Mouse (Mus musculus): ENCODE data around the gene Mepe. TPM values are rescaled to one million over a fixed set of nuclear protein-coding genes. Genes with fewer than 3 reads are reported as not detected.

The Mepe gene
- polyA plus RNA-seq (2015; fragmentation: Nextera tagmentation; extraction: Ambion mirVana) = not detected in 2 replicates

DNA sequence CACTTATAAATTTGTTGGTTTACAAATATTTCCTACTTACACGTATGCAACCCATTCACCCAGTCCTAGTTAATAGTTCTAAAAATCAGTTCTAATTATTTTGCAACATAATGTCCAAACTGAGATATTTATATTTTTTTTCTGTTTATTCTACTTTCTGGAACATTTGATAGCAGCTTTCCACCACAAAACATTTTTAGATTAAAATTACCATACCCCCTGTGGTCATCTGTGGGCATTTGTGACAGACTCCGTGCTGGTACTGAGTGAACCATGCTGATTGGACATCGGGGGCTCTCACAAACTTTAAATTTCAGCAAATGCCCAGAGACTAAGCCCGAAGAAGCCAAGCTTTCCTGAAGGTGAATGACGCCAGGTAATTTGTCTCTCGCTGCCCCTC, at the start of gene Mepe:
Gene Mepe (plus strand): TSS at position 301 of the 400 bp plus-strand sequence.
- H3K27ac ChIP-seq (ENCODE audit: low read length) = no peak within 1 kb of the TSS
- H3K4me2 ChIP-seq (ENCODE audit: low read depth, low read length) = no peak within 1 kb of the TSS
- no peak within 1 kb of the TSS for H3K9ac ChIP-seq (ENCODE audit: low read length)
- H3K36me3 ChIP-seq (ENCODE audit: control insufficient read depth, insufficient read depth, low read length) = no peaks in the 10 kb centered on the region
- no peaks in the 10 kb centered on the region for H3K27me3 ChIP-seq (ENCODE audit: control insufficient read depth, insufficient read depth, low read length)
- 88% methylated on average over 6 of the region's 6 CpGs for WGBS
- no peak within 1 kb of the TSS for H3K4me3 ChIP-seq (replicated peaks; ENCODE audit: low read length)
- ATAC-seq (ENCODE audit: insufficient read depth, low FRiP score) = no peak
- H3K4me1 ChIP-seq (ENCODE audit: control insufficient read depth, insufficient read depth, low read length) = no peaks in the 10 kb centered on the region
- no peaks in the 10 kb centered on the region for H3K9me3 ChIP-seq (replicated peaks; ENCODE audit: control insufficient read depth, low read length)

DNA sequence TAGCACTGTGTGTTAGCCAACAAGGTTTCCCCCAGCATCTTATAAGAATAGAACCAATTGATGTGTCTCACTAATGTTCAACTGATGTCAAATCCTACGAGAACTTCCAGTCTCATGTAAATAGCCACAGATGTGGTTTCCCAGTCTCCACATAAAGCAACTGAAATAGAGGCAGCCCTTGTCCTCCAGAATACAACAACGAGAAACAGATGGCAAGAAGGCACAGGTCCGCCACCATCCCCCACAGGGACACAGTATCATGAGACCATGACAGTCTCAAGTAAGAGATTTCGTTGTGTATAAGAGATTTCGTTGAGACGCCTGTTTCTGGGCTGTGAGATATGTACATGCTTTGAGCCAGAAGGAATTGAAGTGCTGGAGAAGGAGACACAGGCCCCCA, 30.9 kb upstream of the Mepe start:
- Histone ChIP-seq H3K4me3 (replicated peaks; ENCODE audit: low read length) (no peak overlapping the region), H3K36me3 (ENCODE audit: control insufficient read depth, insufficient read depth, low read length) (no peaks in the 10 kb centered on the region), H3K4me1 (ENCODE audit: control insufficient read depth, insufficient read depth, low read length) (peaks cover 3% of the 10 kb centered on the region; the same call in 1 of the 2 replicates), H3K4me2 (ENCODE audit: low read depth, low read length) (no peak overlapping the region), H3K9ac (ENCODE audit: low read length) (no peak overlapping the region), H3K27ac (ENCODE audit: low read length) (no peak overlapping the region), H3K9me3 (replicated peaks; ENCODE audit: control insufficient read depth, low read length) (no peaks in the 10 kb centered on the region), H3K27me3 (ENCODE audit: control insufficient read depth, insufficient read depth, low read length) (no peaks in the 10 kb centered on the region)
- WGBS = 67% methylated on average over 6 of the region's 6 CpGs
- ATAC-seq (ENCODE audit: insufficient read depth, low FRiP score) = no peak

DNA sequence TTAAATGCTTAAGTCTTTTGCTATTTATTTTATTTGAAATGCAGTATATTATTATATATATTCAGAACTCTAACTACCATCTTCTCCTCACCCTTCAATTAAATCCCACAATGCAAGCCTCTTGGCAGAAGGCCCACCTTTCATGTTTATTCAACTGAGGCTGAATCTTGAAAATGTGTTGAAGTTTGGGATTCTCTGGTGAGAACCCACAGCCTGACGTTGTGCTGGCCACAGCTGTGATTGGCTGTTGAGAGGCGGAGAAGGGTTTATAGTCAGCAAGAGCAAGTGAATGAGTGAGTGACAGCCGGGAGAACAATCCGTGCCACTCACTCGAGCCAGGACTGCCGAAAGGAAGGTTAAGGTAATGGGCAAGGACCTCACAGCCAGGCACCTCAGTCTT, 26.1 kb upstream of the Mepe start, which contains the start of gene Ibsp:
Gene Ibsp (plus strand): TSS at position 178 of the 400 bp plus-strand sequence.
- Histone ChIP-seq H3K36me3 (ENCODE audit: control insufficient read depth, insufficient read depth, low read length) (no peaks in the 10 kb centered on the region), H3K4me1 (ENCODE audit: control insufficient read depth, insufficient read depth, low read length) (peaks cover 3% of the 10 kb centered on the region; the same call in 1 of the 2 replicates), H3K9me3 (replicated peaks; ENCODE audit: control insufficient read depth, low read length) (no peaks in the 10 kb centered on the region), H3K4me3 (replicated peaks; ENCODE audit: low read length) (no peak within 1 kb of the TSS), H3K4me2 (ENCODE audit: low read depth, low read length) (no peak within 1 kb of the TSS), H3K9ac (ENCODE audit: low read length) (no peak within 1 kb of the TSS), H3K27ac (ENCODE audit: low read length) (no peak within 1 kb of the TSS), H3K27me3 (ENCODE audit: control insufficient read depth, insufficient read depth, low read length) (no peaks in the 10 kb centered on the region)
- ATAC-seq (ENCODE audit: insufficient read depth, low FRiP score) = no peak
- 56% methylated on average over 6 of the region's 6 CpGs for WGBS

DNA sequence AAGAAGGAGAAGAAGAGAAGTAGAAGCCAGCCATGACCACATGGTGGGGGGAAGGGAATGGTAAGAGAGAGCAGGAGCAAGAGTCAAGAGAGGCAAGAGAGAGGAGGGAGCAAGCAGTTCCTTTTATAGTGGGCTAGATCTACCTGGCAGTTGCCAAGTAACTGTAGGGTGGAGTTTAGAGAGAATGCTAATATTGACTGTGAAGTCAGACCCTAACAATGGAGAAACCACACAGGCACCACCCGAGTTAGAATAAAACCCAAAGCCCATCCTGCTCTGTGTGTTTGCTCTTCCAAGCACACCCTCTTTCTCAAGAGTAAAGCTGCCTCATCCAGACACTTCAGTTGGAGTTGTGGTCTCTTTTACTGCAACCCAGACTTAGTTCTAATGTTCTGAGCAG, 11.1 kb upstream of the Mepe start:
- H3K4me3 ChIP-seq (replicated peaks; ENCODE audit: low read length) = no peak overlapping the region
- no peaks in the 10 kb centered on the region for H3K27me3 ChIP-seq (ENCODE audit: control insufficient read depth, insufficient read depth, low read length)
- ATAC-seq (ENCODE audit: insufficient read depth, low FRiP score) = no peak
- H3K36me3 ChIP-seq (ENCODE audit: control insufficient read depth, insufficient read depth, low read length) = no peaks in the 10 kb centered on the region
- no peak overlapping the region for H3K27ac ChIP-seq (ENCODE audit: low read length)
- H3K4me1 ChIP-seq (ENCODE audit: control insufficient read depth, insufficient read depth, low read length) = no peaks in the 10 kb centered on the region
- no peak overlapping the region for H3K4me2 ChIP-seq (ENCODE audit: low read depth, low read length)
- no peak overlapping the region for H3K9ac ChIP-seq (ENCODE audit: low read length)
- H3K9me3 ChIP-seq (replicated peaks; ENCODE audit: control insufficient read depth, low read length) = no peaks in the 10 kb centered on the region
- 53% methylated on average over 1 of the region's 1 CpGs for WGBS

DNA sequence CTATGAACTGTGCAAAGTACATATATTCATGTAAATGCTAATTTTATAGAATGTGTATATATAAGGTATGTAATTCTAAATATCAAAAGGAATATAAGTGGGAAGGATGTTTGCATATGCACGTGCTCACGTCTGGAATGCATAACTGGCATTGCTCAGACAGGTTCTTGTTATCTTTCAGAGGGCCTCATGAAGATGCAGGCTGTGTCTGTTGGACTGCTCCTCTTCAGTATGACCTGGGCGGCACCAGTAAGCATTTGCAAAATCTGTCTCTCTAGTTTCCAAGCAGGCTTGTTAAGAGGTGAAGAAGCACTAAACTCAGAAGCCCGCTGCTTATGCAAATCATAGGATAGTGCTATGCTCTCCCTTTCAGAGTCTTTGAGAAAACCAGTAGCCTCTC, 1.8 kb downstream of the Mepe start:
- H3K9ac ChIP-seq (ENCODE audit: low read length) = no peak overlapping the region
- 66% methylated on average over 4 of the region's 4 CpGs for WGBS
- H3K27ac ChIP-seq (ENCODE audit: low read length) = no peak overlapping the region
- no peak overlapping the region for H3K4me2 ChIP-seq (ENCODE audit: low read depth, low read length)
- no peak overlapping the region for H3K4me3 ChIP-seq (replicated peaks; ENCODE audit: low read length)
- no peaks in the 10 kb centered on the region for H3K4me1 ChIP-seq (ENCODE audit: control insufficient read depth, insufficient read depth, low read length)
- ATAC-seq (ENCODE audit: insufficient read depth, low FRiP score) = no peak
- H3K27me3 ChIP-seq (ENCODE audit: control insufficient read depth, insufficient read depth, low read length) = no peaks in the 10 kb centered on the region
- H3K9me3 ChIP-seq (replicated peaks; ENCODE audit: control insufficient read depth, low read length) = no peaks in the 10 kb centered on the region
- H3K36me3 ChIP-seq (ENCODE audit: control insufficient read depth, insufficient read depth, low read length) = no peaks in the 10 kb centered on the region

DNA sequence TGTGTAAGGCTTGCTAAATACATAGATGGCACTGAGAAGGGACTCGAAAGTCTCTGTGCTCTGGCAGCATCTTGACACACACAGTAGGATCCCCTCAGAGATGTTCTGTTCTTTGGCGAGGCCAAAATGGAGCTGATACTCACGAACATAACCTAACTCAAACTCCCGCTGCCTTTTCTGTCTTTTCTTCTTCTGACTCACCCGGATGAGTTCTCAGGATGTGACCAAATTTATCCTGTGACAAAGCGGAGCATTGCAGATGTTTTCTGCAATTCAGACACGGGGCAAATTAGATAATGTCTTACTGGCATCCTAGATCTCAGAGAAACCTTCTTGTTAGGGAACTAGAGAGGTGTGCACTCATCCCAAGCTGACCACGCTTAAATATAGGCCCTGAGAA, 2.3 kb downstream of the Mepe start:
- no peak for ATAC-seq (ENCODE audit: insufficient read depth, low FRiP score)
- 79% methylated on average over 8 of the region's 8 CpGs for WGBS
- no peaks in the 10 kb centered on the region for H3K9me3 ChIP-seq (replicated peaks; ENCODE audit: control insufficient read depth, low read length)
- H3K36me3 ChIP-seq (ENCODE audit: control insufficient read depth, insufficient read depth, low read length) = no peaks in the 10 kb centered on the region
- no peak overlapping the region for H3K9ac ChIP-seq (ENCODE audit: low read length)
- H3K27me3 ChIP-seq (ENCODE audit: control insufficient read depth, insufficient read depth, low read length) = no peaks in the 10 kb centered on the region
- no peaks in the 10 kb centered on the region for H3K4me1 ChIP-seq (ENCODE audit: control insufficient read depth, insufficient read depth, low read length)
- no peak overlapping the region for H3K4me3 ChIP-seq (replicated peaks; ENCODE audit: low read length)
- no peak overlapping the region for H3K4me2 ChIP-seq (ENCODE audit: low read depth, low read length)
- H3K27ac ChIP-seq (ENCODE audit: low read length) = no peak overlapping the region

DNA sequence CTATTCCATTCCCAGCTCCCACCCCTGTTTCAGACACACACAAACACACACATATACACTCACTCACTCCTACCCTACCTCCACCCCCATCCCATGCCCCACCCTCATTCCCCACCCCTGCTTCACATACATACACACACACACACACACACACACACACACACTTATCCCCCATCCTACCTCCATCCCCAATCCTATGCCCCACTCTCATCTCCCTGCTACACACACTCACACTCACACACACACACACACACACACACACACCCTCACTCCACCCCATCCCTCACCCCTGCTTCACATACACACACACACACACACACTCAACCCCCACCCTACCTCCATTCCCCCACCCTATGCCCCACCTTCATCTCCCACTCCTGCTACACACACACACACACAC, 2.7 kb downstream of the Mepe start:
- Histone ChIP-seq H3K27ac (ENCODE audit: low read length) (no peak overlapping the region), H3K9me3 (replicated peaks; ENCODE audit: control insufficient read depth, low read length) (no peaks in the 10 kb centered on the region), H3K9ac (ENCODE audit: low read length) (no peak overlapping the region), H3K4me1 (ENCODE audit: control insufficient read depth, insufficient read depth, low read length) (no peaks in the 10 kb centered on the region), H3K27me3 (ENCODE audit: control insufficient read depth, insufficient read depth, low read length) (no peaks in the 10 kb centered on the region), H3K4me3 (replicated peaks; ENCODE audit: low read length) (no peak overlapping the region), H3K4me2 (ENCODE audit: low read depth, low read length) (no peak overlapping the region), H3K36me3 (ENCODE audit: control insufficient read depth, insufficient read depth, low read length) (no peaks in the 10 kb centered on the region)
- no peak for ATAC-seq (ENCODE audit: insufficient read depth, low FRiP score)

DNA sequence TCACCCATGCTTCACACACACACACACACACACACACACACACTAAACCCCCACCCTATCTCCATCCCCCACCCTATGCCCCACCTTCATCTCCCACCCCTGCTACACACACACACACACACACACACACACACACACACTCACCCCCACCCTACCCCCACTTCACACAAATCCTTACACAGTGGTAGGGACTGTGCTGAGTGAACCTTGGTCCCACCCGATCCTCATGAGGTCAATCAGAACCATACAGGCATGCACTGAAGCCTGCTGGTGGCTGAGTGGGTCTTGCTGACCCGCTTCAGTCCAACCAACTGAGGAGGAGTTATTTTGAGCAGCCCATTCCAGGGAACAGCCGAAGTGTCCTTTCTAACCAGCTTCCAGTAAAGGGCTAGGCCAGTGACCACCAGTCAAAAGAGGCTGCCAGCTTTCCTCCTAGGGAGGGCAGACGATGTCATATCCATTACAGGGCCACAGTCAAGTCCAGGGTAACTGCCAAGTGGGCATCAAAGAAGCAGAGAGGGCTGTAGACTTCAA, 3.3 kb downstream of the Mepe start:
- no peaks in the 10 kb centered on the region for H3K9me3 ChIP-seq (replicated peaks; ENCODE audit: control insufficient read depth, low read length)
- no peak overlapping the region for H3K4me3 ChIP-seq (replicated peaks; ENCODE audit: low read length)
- ATAC-seq (ENCODE audit: insufficient read depth, low FRiP score) = no peak
- no peaks in the 10 kb centered on the region for H3K36me3 ChIP-seq (ENCODE audit: control insufficient read depth, insufficient read depth, low read length)
- no peaks in the 10 kb centered on the region for H3K4me1 ChIP-seq (ENCODE audit: control insufficient read depth, insufficient read depth, low read length)
- WGBS = 77% methylated on average over 4 of the region's 4 CpGs
- H3K4me2 ChIP-seq (ENCODE audit: low read depth, low read length) = no peak overlapping the region
- H3K27ac ChIP-seq (ENCODE audit: low read length) = no peak overlapping the region
- no peaks in the 10 kb centered on the region for H3K27me3 ChIP-seq (ENCODE audit: control insufficient read depth, insufficient read depth, low read length)
- no peak overlapping the region for H3K9ac ChIP-seq (ENCODE audit: low read length)

DNA sequence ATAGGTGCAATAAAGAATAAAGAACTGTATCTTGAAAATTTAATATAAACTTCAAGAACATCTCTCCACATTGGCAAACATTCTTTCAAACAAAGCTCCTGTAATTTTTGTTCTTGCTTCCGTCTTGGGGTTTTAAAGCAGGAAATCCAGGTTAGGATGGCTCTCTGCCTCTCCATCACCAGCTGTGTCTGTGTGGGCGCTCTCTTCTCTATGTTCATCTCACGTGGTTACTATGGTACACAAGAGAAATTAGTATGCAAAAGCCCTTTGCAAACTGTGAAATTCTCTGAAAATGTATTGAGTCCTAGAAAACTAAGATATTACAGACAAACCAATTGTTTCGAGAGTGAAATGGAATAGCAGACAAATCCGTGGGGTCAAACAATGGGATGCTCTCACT, 4.3 kb downstream of the Mepe start:
- no peak for ATAC-seq (ENCODE audit: insufficient read depth, low FRiP score)
- Histone ChIP-seq H3K9me3 (replicated peaks; ENCODE audit: control insufficient read depth, low read length) (no peaks in the 10 kb centered on the region), H3K4me2 (ENCODE audit: low read depth, low read length) (no peak overlapping the region), H3K9ac (ENCODE audit: low read length) (no peak overlapping the region), H3K36me3 (ENCODE audit: control insufficient read depth, insufficient read depth, low read length) (no peaks in the 10 kb centered on the region), H3K4me3 (replicated peaks; ENCODE audit: low read length) (no peak overlapping the region), H3K27ac (ENCODE audit: low read length) (no peak overlapping the region), H3K27me3 (ENCODE audit: control insufficient read depth, insufficient read depth, low read length) (no peaks in the 10 kb centered on the region), H3K4me1 (ENCODE audit: control insufficient read depth, insufficient read depth, low read length) (no peaks in the 10 kb centered on the region)
- WGBS = 75% methylated on average over 5 of the region's 5 CpGs

DNA sequence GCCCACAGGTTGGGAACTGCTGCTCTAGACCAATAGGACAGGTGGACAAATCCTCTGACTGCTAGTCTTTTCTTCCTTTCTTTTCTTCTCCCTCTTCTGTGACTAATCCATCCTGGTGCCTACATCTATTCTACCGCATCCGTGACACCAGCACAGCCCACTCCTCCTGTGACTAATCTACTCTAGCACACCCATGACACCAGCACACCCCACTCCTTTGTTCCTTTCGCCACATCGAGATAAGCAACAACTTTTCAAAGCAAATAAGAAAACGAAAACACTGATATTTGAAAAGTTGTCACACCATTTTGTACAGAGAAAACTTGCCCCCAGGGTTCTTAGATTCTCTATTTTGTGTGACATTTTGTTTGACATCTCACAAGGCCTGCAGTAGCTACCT, 5.0 kb downstream of the Mepe start:
- 67% methylated on average over 5 of the region's 5 CpGs for WGBS
- Histone ChIP-seq H3K27me3 (ENCODE audit: control insufficient read depth, insufficient read depth, low read length) (no peaks in the 10 kb centered on the region), H3K36me3 (ENCODE audit: control insufficient read depth, insufficient read depth, low read length) (no peaks in the 10 kb centered on the region), H3K4me3 (replicated peaks; ENCODE audit: low read length) (no peak overlapping the region), H3K4me2 (ENCODE audit: low read depth, low read length) (no peak overlapping the region), H3K4me1 (ENCODE audit: control insufficient read depth, insufficient read depth, low read length) (no peaks in the 10 kb centered on the region), H3K9me3 (replicated peaks; ENCODE audit: control insufficient read depth, low read length) (no peaks in the 10 kb centered on the region), H3K9ac (ENCODE audit: low read length) (no peak overlapping the region), H3K27ac (ENCODE audit: low read length) (no peak overlapping the region)
- no peak for ATAC-seq (ENCODE audit: insufficient read depth, low FRiP score)
